Mouse (Mus musculus): ENCODE measurements at regions not wholly inside any gene's neighbourhood (a gene's known extent, or its start where the extent isn't known, plus 50 kb on each side); places are given as distances from the start of the nearest gene placed in this dataset.

GRCm38 (mm10) chr6:31846319-31846718 lies 203.7 kb upstream of the 1700012A03Rik start:
- DNase-seq (ENCODE audit: low spot score) (no peak), ATAC-seq (replicated peaks; ENCODE audit: low FRiP score, low TSS enrichment, low read depth) (no peak)
- H3K27me3 ChIP-seq (replicated peaks; ENCODE audit: control insufficient read depth, insufficient read depth, low read length), result no peaks in the 10 kb centered on the region
- WGBS, result 81% methylated on average over 9 of the region's 9 CpGs
- no peaks in the 10 kb centered on the region for H3K36me3 ChIP-seq (ENCODE audit: control insufficient read depth, insufficient read depth, low read length)
- no peak overlapping the region for H3K9ac ChIP-seq (ENCODE audit: low read length)
- H3K4me1 ChIP-seq (replicated peaks; ENCODE audit: control insufficient read depth, insufficient read depth, low read length), result no peaks in the 10 kb centered on the region
- H3K9me3 ChIP-seq (ENCODE audit: control insufficient read depth, low read length), result no peaks in the 10 kb centered on the region
- no peak overlapping the region for H3K4me3 ChIP-seq (ENCODE audit: low read depth, low read length)
- H3K27ac ChIP-seq (ENCODE audit: low read depth), result no peak overlapping the region
- H3K4me2 ChIP-seq (ENCODE audit: low read length), result no peak overlapping the region

- H3K27me3 ChIP-seq (replicated peaks; ENCODE audit: control insufficient read depth, insufficient read depth, low read length), result no peaks in the 10 kb centered on the region
- no peak overlapping the region for H3K4me2 ChIP-seq (ENCODE audit: low read length)
- DNase-seq (ENCODE audit: low spot score), result no peak
- no peak overlapping the region for H3K4me3 ChIP-seq (ENCODE audit: low read depth, low read length)
- WGBS, result 77% methylated on average over 5 of the region's 5 CpGs
- H3K9me3 ChIP-seq (ENCODE audit: control insufficient read depth, low read length), result no peaks in the 10 kb centered on the region
- H3K9ac ChIP-seq (ENCODE audit: low read length), result no peak overlapping the region
- no peaks in the 10 kb centered on the region for H3K4me1 ChIP-seq (replicated peaks; ENCODE audit: control insufficient read depth, insufficient read depth, low read length)
- no peak for ATAC-seq (replicated peaks; ENCODE audit: low FRiP score, low TSS enrichment, low read depth)
- no peak overlapping the region for H3K27ac ChIP-seq (ENCODE audit: low read depth)
- no peaks in the 10 kb centered on the region for H3K36me3 ChIP-seq (ENCODE audit: control insufficient read depth, insufficient read depth, low read length)
These were observed 204.4 kb upstream of the 1700012A03Rik start for GRCm38 (mm10) chr6:31845671-31846070.

GRCm38 (mm10) chr6:31840621-31841020 lies 209.4 kb upstream of the 1700012A03Rik start:
- Histone ChIP-seq H3K27me3 (replicated peaks; ENCODE audit: control insufficient read depth, insufficient read depth, low read length) (no peaks in the 10 kb centered on the region), H3K27ac (ENCODE audit: low read depth) (no peak overlapping the region), H3K9ac (ENCODE audit: low read length) (no peak overlapping the region), H3K36me3 (ENCODE audit: control insufficient read depth, insufficient read depth, low read length) (no peaks in the 10 kb centered on the region), H3K4me3 (ENCODE audit: low read depth, low read length) (no peak overlapping the region), H3K9me3 (ENCODE audit: control insufficient read depth, low read length) (no peaks in the 10 kb centered on the region), H3K4me2 (ENCODE audit: low read length) (no peak overlapping the region), H3K4me1 (replicated peaks; ENCODE audit: control insufficient read depth, insufficient read depth, low read length) (no peaks in the 10 kb centered on the region)
- WGBS, result 86% methylated on average over 4 of the region's 4 CpGs
- DNase-seq (ENCODE audit: low spot score), result no peak
- ATAC-seq (replicated peaks; ENCODE audit: low FRiP score, low TSS enrichment, low read depth), result no peak

- WGBS, result 76% methylated on average over 1 of the region's 1 CpGs
These were observed 211.5 kb upstream of the 1700012A03Rik start for GRCm38 (mm10) chr6:31838588-31838987.

GRCm38 (mm10) chr6:31835795-31836194 lies 214.3 kb upstream of the 1700012A03Rik start:
- Histone ChIP-seq H3K36me3 (ENCODE audit: control insufficient read depth, insufficient read depth, low read length) (no peaks in the 10 kb centered on the region), H3K9ac (ENCODE audit: low read length) (no peak overlapping the region), H3K4me3 (ENCODE audit: low read depth, low read length) (no peak overlapping the region), H3K4me2 (ENCODE audit: low read length) (no peak overlapping the region), H3K4me1 (replicated peaks; ENCODE audit: control insufficient read depth, insufficient read depth, low read length) (no peaks in the 10 kb centered on the region), H3K9me3 (ENCODE audit: control insufficient read depth, low read length) (no peaks in the 10 kb centered on the region), H3K27me3 (replicated peaks; ENCODE audit: control insufficient read depth, insufficient read depth, low read length) (no peaks in the 10 kb centered on the region), H3K27ac (ENCODE audit: low read depth) (no peak overlapping the region)
- DNase-seq (ENCODE audit: low spot score) (no peak), ATAC-seq (replicated peaks; ENCODE audit: low FRiP score, low TSS enrichment, low read depth) (no peak)

More at GRCm38 (mm10) chr6:31838588-31838987, 211.5 kb upstream of the 1700012A03Rik start:
- no peak for ATAC-seq (replicated peaks; ENCODE audit: low FRiP score, low TSS enrichment, low read depth)
- H3K36me3 ChIP-seq (ENCODE audit: control insufficient read depth, insufficient read depth, low read length), result no peaks in the 10 kb centered on the region
- peak; percentile 58 for DNase-seq (ENCODE audit: low spot score)
- H3K27ac ChIP-seq (ENCODE audit: low read depth), result no peak overlapping the region
- no peak overlapping the region for H3K4me3 ChIP-seq (ENCODE audit: low read depth, low read length)
- no peak overlapping the region for H3K4me2 ChIP-seq (ENCODE audit: low read length)
- no peaks in the 10 kb centered on the region for H3K9me3 ChIP-seq (ENCODE audit: control insufficient read depth, low read length)
- no peaks in the 10 kb centered on the region for H3K4me1 ChIP-seq (replicated peaks; ENCODE audit: control insufficient read depth, insufficient read depth, low read length)
- H3K27me3 ChIP-seq (replicated peaks; ENCODE audit: control insufficient read depth, insufficient read depth, low read length), result no peaks in the 10 kb centered on the region
- H3K9ac ChIP-seq (ENCODE audit: low read length), result no peak overlapping the region

GRCm38 (mm10) chr6:31834503-31834902 lies 215.5 kb upstream of the 1700012A03Rik start:
- WGBS, result 19% methylated on average over 3 of the region's 4 CpGs
- H3K9me3 ChIP-seq (ENCODE audit: control insufficient read depth, low read length), result no peaks in the 10 kb centered on the region
- no peaks in the 10 kb centered on the region for H3K4me1 ChIP-seq (replicated peaks; ENCODE audit: control insufficient read depth, insufficient read depth, low read length)
- H3K27me3 ChIP-seq (replicated peaks; ENCODE audit: control insufficient read depth, insufficient read depth, low read length), result no peaks in the 10 kb centered on the region
- no peak overlapping the region for H3K9ac ChIP-seq (ENCODE audit: low read length)
- H3K4me3 ChIP-seq (ENCODE audit: low read depth, low read length), result no peak overlapping the region
- DNase-seq (ENCODE audit: low spot score) (no peak), ATAC-seq (replicated peaks; ENCODE audit: low FRiP score, low TSS enrichment, low read depth) (no peak)
- H3K4me2 ChIP-seq (ENCODE audit: low read length), result no peak overlapping the region
- no peak overlapping the region for H3K27ac ChIP-seq (ENCODE audit: low read depth)
- H3K36me3 ChIP-seq (ENCODE audit: control insufficient read depth, insufficient read depth, low read length), result no peaks in the 10 kb centered on the region

GRCm38 (mm10) chr6:31830610-31831009 lies 219.4 kb upstream of the 1700012A03Rik start:
- Histone ChIP-seq H3K9ac (ENCODE audit: low read length) (no peak overlapping the region), H3K36me3 (ENCODE audit: control insufficient read depth, insufficient read depth, low read length) (no peaks in the 10 kb centered on the region), H3K4me2 (ENCODE audit: low read length) (no peak overlapping the region), H3K27ac (ENCODE audit: low read depth) (no peak overlapping the region), H3K4me3 (ENCODE audit: low read depth, low read length) (no peak overlapping the region), H3K27me3 (replicated peaks; ENCODE audit: control insufficient read depth, insufficient read depth, low read length) (no peaks in the 10 kb centered on the region), H3K4me1 (replicated peaks; ENCODE audit: control insufficient read depth, insufficient read depth, low read length) (no peaks in the 10 kb centered on the region), H3K9me3 (ENCODE audit: control insufficient read depth, low read length) (no peaks in the 10 kb centered on the region)
- 45% methylated on average over 11 of the region's 11 CpGs for WGBS
- ATAC-seq (replicated peaks; ENCODE audit: low FRiP score, low TSS enrichment, low read depth) (no peak), DNase-seq (ENCODE audit: low spot score) (no peak)

GRCm38 (mm10) chr6:31823616-31824015 lies 226.4 kb upstream of the 1700012A03Rik start:
- Histone ChIP-seq H3K4me2 (ENCODE audit: low read length) (no peak overlapping the region), H3K27ac (ENCODE audit: low read depth) (no peak overlapping the region), H3K4me3 (ENCODE audit: low read depth, low read length) (no peak overlapping the region), H3K9ac (ENCODE audit: low read length) (no peak overlapping the region), H3K27me3 (replicated peaks; ENCODE audit: control insufficient read depth, insufficient read depth, low read length) (no peaks in the 10 kb centered on the region), H3K36me3 (ENCODE audit: control insufficient read depth, insufficient read depth, low read length) (no peaks in the 10 kb centered on the region), H3K4me1 (replicated peaks; ENCODE audit: control insufficient read depth, insufficient read depth, low read length) (no peaks in the 10 kb centered on the region), H3K9me3 (ENCODE audit: control insufficient read depth, low read length) (no peaks in the 10 kb centered on the region)
- no peak for DNase-seq (ENCODE audit: low spot score)
- WGBS, result 88% methylated on average over 5 of the region's 5 CpGs
- ATAC-seq (replicated peaks; ENCODE audit: low FRiP score, low TSS enrichment, low read depth), result no peak

- DNase-seq (ENCODE audit: low spot score) (peak; percentile 38), ATAC-seq (replicated peaks; ENCODE audit: low FRiP score, low TSS enrichment, low read depth) (no peak)
- Histone ChIP-seq H3K4me1 (replicated peaks; ENCODE audit: control insufficient read depth, insufficient read depth, low read length) (no peaks in the 10 kb centered on the region), H3K27ac (ENCODE audit: low read depth) (no peak overlapping the region), H3K9ac (ENCODE audit: low read length) (no peak overlapping the region), H3K27me3 (replicated peaks; ENCODE audit: control insufficient read depth, insufficient read depth, low read length) (no peaks in the 10 kb centered on the region), H3K9me3 (ENCODE audit: control insufficient read depth, low read length) (no peaks in the 10 kb centered on the region), H3K36me3 (ENCODE audit: control insufficient read depth, insufficient read depth, low read length) (no peaks in the 10 kb centered on the region), H3K4me2 (ENCODE audit: low read length) (no peak overlapping the region), H3K4me3 (ENCODE audit: low read depth, low read length) (no peak overlapping the region)
- 80% methylated on average over 9 of the region's 9 CpGs for WGBS
These were observed 227.6 kb upstream of the 1700012A03Rik start for GRCm38 (mm10) chr6:31822186-31823085.
